Mouse (Mus musculus): ENCODE measurements around the gene Prl7c1. TPM values are rescaled to one million over a fixed set of nuclear protein-coding genes. Genes with fewer than 3 reads are reported as not detected.
"Not testable (repeated sequence)": the region's sequence is repeated elsewhere in the genome, so short reads cannot be mapped to it uniquely, and the experiment has no call there.

Prl7c1 gene
- not detected for polyA plus RNA-seq (2017; shearing (Covaris generic))

DNA sequence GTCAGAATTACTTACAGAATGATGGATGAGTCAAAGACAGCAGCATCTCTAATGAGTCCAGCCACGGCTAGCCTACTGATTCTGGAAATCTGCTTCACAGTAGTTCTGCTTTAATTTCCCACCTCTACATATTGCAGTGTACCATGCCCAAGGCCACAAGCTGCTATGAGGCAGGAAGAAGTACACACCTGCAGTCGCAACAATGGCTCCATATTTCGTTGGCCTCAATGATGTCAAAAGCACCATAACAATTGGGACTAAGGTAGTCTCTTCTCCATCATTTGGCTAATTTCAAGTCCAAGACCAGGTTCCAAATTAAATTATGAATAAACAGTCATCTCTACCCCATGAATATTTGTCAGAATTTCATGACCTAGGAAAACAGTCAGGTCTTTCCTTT lies at the start of gene Prl7c1:
Gene Prl7c1 (minus strand): TSS at position 101 of the 400 bp plus-strand sequence.
- not testable (repeated sequence) for ATAC-seq

DNA sequence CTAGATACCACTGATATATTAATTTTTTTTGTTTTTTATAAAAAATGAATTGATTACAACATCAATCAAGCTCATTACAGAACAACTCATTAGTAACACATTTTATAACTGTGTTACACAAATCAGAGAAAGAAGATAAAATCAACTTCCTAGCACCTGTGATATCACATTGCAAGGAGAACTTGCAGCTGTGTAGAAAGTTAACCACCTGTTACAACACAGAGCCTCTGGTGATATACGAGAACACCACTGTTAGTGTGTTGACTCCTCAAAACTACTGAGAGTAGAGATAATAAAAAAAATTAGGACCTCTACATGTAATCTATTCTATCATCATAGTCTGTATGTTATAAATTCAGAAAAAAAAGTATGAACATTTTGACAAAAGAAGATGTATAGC lies 22.2 kb upstream of the Prl7c1 start:
- ATAC-seq = no peak

DNA sequence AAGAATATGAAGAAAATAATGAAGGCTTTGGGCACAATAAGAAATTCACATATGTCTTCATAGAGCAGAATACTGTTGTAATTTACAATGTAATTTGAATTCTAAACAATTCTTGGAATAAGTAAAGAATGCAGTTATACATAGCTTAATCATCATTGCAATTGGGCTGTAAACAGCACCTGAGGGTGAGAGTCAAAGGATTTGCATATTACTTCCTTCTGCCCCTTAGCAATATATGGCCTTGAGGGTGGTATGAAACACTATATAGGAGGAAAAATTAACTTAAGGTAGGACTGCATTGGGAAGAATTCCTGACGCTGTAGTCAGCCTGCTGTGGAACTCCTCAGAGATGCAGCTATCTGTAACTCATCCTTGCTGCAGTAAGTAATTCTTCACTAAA lies 20.8 kb upstream of the Prl7c1 start, which contains the start of gene Prl2a1:
Gene Prl2a1 (plus strand): TSS at position 301 of the 400 bp plus-strand sequence.
- ATAC-seq = no peak

DNA sequence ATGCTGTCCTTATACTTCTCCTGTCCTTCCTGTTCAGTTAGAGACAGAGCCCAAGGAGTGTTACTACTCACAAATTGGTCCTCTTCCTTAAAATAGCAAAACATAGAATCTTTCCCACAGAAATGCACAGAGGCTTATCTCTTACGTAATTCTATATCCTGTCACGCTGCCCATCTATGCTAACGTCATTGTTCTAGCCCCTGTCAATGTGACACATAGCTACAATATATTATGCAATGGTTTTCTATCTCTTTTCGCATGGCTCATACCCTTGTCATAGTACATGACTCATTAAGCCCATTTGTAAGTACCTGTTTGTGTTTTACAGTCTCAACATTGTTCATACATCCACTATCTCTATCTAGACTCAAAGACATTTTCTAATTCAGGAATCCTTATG lies 18.7 kb upstream of the Prl7c1 start:
- ATAC-seq = no peak

DNA sequence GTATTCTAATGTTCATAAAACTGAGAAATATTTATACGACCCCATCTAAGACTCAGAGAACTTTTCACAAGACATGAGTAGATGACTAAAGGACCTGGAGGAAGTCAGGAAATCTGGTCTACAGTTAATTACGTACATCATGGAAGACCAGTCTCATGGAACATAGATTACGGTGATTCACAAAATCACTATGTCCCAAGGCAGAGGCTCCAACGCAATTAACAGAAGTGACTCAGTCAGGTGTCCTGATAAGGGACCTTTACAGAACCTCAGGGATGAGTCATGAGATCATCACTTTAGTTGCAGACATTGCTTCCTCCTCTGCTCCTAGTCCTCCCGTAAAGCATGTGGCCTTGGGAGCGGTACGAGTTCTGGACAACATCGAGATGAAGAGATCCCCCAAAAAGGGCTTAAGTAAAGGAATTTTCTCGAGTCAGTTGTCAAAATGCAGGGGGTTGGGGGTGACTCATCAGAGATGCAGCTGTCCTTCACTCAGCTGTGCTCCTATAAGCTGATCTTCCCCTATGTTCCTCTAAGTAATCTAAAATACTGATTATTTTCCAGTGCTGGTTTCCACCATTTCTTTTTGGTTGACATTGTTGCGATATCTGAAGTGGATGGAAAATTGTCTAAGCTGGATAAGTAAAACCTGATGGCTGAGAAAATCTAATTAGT lies 46.0 kb downstream of the Prl7c1 start:
- ATAC-seq = no peak

DNA sequence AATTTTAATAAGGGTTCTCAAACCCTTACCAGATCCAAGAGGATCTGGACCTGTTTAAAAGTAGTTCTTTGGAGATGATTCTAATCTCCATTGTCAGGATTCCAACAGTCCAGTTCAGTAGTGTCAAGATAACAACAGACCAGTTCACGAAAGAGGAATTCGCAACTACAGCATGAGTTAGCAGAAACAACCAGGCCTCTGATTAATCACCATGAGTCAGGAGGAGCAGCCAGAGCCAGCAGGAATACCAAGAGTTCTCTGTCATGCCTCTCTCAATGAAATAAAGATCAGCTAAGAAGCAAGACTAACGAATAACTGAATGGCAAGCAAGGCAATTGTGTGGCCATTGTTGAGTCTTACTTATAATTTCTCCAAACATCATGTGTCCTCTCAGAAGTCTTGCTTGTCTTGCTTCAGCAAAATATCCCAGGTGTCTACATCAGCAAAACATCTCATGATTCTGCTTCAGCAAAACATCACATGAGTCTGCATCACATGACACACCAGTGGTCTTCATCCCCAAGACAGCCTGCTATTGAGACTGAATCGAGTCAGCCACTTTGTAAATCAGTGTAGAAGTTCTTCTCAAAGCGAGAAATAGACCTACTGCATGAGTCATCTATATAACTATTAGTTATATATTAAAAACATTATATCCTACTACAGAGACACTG lies 50.2 kb downstream of the Prl7c1 start:
- not testable (repeated sequence) for ATAC-seq

DNA sequence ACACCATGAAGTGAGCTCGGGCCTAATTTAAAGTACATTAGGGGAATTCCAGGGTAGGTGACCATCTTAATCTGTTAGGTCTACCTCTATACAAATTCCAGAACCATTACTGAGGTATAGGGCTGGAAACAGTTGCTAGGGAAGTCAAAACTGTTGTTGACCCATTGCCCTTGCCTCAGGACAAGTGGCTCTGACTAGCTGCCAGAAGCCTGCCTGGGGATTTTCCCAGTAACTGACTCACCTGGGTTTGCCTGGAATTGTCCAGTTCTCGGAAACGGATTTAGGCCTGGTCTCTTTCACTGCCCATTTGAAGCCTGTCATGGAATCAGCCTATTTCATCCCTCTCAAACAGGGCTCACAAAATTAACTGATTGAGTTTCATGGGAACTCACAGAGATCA lies 55.5 kb downstream of the Prl7c1 start:
- ATAC-seq = not testable (repeated sequence)

Other genes with a start within 250 kb of the Prl7c1 start
- not detected for gene Prl8a9, start 216.2 kb downstream of the Prl7c1 start, polyA plus RNA-seq (2017; shearing (Covaris generic))
- not detected for gene Prl8a1, start 198.6 kb downstream of the Prl7c1 start, polyA plus RNA-seq (2017; shearing (Covaris generic))
- gene Prl7b1, start 170.2 kb downstream of the Prl7c1 start, polyA plus RNA-seq (2017; shearing (Covaris generic)) = not detected
- gene Prl7a1, start 138.3 kb downstream of the Prl7c1 start, polyA plus RNA-seq (2017; shearing (Covaris generic)) = not detected
- not detected for gene Prl7a2, start 112.8 kb downstream of the Prl7c1 start, polyA plus RNA-seq (2017; shearing (Covaris generic))
- gene Prl7d1, start 64.1 kb downstream of the Prl7c1 start, polyA plus RNA-seq (2017; shearing (Covaris generic)) = not detected
- not detected for gene Prl2a1, start 20.9 kb upstream of the Prl7c1 start, polyA plus RNA-seq (2017; shearing (Covaris generic))
- not detected for gene Prl2c1, start 68.5 kb upstream of the Prl7c1 start, polyA plus RNA-seq (2017; shearing (Covaris generic))
- not detected for gene Prl4a1, start 235.4 kb upstream of the Prl7c1 start, polyA plus RNA-seq (2017; shearing (Covaris generic))